Mouse (Mus musculus): Measurements from ENCODE around the gene Prps1. TPM values are rescaled to one million over a fixed set of nuclear protein-coding genes. Genes with fewer than 3 reads are reported as not detected.
"Not testable (repeated sequence)": the region's sequence is repeated elsewhere in the genome, so short reads cannot be mapped to it uniquely, and the experiment has no call there.

Gene Prps1
- polyA plus RNA-seq, 1 experiment, result 14.8 TPM

DNA sequence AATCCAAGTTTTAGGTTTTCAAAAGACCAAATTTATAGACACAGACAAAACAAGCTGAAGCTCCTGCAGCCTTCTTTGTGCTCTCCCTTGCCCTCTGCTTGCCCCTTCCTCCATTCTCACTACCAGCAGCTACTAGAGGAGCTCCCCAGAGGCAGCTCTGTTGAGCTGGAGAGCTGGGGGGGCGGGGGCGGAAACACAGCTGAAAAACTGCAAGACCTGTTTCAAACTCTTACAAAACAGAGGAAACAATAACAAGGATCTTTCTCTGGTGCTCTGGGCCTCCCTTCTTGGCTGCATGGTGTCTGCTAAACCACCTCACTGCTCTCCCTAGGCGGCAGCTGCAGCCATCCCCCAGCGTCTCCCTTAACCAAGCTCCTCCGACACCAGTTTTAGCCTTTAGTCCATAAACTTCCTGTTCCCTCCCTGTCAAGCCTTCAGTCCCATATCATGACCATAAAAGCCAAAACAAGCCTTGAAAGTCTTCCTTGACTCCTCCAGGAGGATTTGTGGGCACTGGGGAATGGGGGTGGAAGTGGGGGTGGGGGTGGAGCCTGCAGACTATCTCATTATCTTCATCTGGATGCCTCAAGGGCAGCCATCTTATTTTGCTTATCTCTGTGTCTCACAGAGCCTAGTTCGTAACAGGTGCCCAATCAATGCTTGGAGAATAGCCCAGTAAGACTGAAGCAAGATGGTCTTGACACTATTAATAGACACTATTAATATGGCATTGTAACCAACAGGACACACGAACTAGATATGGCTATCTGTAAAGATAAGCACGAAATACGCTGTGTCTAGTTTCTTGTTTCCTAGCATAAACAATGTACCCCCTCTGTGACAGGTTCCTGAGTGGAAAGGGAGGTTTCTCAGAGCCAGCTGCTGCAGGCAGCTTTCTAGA, 45.2 kb downstream of the Prps1 start:
- no peak for DNase-seq (ENCODE audit: low spot score)

DNA sequence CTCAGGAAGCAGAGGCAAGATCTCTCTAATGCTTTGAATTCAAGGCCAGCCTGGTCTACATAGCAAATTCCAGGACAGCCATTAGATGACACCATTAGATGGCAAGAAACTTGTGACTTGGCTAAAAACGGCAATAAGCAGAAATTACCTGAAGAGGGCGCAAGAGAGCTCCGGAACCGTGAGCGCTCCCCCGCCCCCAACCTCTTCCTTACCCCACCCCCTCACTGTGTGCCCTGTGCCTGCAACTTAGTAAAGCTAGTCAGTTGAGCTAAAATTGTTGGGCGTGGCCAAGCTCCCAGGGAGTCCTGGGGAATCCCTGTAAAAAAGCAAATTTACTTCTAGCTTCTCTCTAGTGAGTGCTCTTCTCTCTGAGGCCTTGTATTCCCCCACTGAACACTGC, 47.5 kb downstream of the Prps1 start:
- no peak for DNase-seq (ENCODE audit: low spot score)

DNA sequence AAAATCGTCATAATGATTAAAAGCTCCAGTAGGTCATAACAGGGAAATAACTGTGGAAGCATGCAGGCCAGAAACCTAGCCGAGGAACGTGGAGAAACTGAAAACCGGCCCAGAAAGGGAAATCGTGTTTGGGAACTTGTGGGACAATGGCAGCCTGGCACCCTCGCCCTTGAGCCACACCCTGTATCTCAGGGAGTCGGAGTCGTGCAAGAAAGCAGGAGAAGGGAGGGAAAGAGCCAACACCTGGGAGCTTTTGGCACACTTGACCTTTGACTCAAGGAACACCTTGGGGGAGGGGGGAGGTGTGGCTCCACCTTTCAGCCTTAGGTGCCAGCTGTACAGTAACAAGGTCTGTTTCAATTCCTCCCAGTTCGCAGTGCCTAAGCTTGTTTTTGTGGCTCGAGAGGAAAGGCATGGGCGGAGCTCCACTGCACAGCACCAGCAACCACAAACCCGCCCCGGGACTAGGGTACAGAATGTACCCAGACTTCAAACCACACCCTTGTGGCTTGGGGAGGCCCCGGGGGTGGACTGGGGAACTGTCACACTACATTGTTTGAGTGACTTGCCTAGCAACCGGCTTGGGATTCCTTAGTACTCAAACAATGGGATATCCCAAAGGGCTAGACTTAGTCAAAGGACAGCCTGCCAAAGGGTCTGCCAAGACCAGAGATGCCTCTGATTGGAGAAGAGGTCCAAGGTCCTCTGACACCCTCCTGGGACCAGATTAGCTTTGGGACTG, 49.3 kb downstream of the Prps1 start:
- no peak for DNase-seq (ENCODE audit: low spot score)

DNA sequence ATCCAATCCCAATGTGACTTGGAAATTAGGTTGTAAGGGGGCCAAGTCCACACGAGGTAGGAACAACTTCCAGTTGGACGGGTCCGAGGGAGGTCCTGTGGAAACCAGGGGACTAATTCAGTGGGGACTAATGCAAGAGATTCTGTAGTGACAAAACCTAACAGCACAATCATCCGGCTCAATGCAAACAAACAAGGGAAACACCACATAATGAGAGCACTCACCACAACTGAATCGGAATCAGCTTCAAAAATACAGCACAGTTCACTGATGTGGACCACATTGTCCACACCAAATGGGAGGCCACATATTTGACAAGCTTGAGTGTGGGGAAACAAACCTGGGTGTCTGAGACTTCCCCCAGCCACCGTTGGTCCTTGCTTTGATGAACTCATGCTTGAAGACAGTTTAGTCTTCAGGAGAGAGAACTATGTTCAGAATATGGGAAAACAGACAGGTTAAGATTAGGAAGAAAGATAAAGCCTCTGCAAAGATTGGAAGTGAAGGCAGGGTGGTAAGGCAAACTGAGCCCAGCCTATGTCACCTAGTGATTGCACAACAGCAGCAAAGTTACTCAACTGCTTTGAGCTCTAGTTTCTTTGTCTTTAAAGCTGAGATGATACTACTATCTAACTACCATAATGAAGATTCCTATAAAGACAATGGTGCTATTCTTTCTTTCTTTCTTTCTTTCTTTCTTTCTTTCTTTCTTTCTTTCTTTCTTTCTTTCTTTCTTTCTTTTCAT, 50.2 kb downstream of the Prps1 start:
- no peak for DNase-seq (ENCODE audit: low spot score)

DNA sequence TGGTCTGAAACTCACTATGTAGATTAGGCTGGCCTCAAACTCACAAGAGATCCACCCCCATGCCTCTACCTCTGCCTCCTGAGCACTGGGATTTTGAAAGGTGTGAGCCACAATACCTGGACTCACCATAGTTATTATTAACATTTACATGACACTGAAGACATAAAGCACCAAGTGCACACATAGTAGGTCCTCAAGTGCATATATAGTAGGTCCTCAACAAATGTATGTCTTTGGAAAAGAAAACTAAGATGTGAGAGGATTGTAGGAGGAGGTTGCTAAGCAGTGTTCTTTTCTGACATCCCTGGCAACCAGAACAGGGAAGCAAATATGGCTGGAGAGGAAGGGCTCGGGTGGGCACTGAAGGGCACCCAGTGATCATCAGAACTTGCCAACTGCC, 51.0 kb downstream of the Prps1 start:
- no peak for DNase-seq (ENCODE audit: low spot score)

DNA sequence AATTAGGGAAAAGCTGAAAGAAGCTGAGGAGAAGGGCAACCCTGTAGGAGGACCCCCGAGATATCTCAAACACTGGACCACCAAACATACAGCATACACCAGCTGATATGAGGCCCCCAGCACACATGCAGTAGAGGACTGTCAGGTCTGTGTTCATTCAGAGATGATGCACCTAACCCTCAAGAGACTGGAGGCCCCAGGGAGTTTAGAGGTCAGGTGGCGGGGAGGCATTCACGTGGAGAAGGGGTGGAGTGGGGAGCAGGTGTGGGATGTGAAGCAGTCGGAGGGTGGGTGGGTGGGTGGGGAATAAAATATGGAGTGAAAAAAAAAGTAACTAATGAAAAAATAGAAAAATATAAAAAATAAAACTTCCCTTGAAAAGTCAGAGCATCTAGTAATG, 52.4 kb downstream of the Prps1 start:
- DNase-seq (ENCODE audit: low spot score), result not testable (repeated sequence)

DNA sequence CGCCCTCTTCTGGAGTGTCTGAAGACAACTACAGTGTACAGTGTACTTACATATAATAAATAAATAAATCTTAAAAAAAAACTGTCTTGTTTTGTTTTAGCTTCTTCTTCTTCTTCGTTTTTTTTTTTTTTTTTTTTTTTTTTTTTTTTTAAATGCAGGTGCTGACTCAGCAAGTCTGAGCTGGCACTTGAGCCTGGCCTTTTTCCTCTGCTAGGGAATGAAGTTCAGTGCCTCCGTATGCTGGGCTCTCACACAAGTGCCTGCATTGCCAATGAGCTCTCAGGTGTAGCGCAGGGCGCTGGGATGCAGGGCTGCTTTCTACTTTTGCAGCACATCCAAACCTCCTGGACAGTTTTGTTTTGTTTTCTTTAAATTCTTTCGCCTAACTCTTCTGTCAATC, 53.4 kb downstream of the Prps1 start:
- no peak for DNase-seq (ENCODE audit: low spot score)

DNA sequence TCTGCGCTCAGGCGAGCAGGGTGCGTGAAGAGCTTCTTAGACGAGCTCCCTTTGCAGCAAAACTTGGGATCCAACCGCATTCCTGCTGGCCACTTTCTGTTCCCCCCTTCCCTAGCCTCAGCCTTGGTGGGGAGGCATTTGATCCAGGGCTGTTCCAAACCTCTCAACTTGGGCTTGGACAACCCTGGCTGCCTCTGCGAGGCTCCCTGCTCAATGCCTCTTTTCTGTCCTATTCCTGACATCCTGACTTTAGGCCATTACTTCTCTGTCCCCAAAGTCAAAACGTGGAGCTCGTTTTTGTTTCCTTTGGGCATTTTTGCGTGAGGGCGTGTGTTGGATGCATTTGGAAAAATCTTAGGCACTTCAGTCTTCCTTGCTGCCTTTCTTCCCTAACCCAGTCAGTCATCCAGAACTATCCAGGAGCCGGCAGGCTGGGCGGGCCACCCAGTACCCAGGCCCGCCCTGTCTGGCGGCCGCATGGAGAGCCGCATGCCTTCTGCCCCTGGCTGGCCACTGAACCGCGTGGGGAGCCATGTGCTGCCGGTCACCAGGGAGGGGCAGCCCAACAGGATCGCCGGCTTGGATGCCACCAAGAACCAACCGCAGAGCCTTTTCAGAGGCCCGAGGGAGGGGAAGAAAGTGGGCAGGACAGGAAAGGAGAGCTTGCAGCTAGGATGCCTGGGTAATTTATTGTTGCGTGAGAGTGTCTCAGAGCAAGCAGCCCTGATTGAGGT, 54.5 kb downstream of the Prps1 start:
- peak; percentile 55 for DNase-seq (ENCODE audit: low spot score)

DNA sequence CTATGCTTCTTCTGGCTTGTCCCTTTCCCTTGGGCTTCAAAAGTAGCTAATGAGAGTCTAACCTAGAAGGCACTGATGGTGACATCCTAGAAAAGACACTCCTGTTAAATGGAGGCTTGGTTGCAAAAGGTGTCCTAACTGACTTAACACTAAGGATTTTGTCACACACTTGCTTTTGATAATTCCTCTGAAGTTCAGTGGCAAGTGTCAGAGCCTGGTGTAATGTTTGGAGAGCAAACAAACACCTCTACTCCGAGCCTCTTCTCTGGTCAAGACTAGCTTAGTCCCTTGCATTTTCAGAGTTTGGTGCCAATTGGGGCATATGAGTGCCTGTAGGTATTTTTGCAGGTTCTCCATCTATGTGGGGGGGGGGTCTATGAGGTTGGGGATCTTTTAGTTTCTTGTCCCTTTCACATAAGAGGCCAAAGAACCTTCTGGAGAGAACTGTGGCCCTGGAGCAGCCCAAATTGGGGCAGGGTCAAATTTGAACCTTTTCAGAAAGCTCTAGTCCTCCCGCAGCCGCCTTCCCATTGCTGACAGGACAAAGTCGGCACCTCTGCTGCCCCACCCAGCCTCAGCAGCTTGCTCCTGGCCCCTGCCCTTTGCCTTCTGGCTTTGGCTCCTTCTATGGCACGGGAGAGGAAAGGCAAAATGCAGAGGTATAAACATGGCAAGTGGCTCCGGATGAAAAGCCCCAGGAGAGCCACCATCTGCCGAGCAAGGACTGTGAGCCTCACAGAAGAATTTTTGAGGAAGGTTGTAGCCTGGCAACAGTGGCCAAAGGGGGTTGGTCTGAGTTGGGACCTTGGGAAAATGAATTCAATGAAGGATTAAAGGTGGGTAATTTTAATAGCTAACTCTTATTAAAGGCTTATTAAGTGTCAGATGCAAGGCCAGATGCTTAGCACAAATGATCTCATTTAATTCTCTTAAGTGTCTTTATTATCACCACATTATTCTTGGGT, 55.6 kb downstream of the Prps1 start:
- no peak for DNase-seq (ENCODE audit: low spot score)

DNA sequence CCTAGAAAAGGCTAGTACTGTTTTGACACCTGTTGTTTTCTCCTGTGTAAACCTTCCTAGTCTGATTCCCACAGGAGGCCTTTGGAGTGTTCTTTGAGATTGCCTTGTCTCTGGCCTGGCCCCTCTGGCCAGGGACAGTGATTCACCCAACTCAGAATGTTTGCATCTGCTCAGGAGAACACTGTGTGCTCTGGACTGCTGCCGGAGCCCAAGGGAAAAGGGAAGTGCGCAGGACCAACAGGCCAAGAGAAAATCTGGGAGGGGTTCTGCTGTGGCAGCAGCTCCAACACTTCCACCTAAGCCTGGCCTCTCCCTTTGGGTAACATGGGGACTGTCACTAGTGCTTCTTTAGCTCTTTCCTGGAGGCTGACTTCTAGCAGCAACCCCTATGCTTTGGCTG, 57.0 kb downstream of the Prps1 start:
- DNase-seq (ENCODE audit: low spot score), result no peak

DNA sequence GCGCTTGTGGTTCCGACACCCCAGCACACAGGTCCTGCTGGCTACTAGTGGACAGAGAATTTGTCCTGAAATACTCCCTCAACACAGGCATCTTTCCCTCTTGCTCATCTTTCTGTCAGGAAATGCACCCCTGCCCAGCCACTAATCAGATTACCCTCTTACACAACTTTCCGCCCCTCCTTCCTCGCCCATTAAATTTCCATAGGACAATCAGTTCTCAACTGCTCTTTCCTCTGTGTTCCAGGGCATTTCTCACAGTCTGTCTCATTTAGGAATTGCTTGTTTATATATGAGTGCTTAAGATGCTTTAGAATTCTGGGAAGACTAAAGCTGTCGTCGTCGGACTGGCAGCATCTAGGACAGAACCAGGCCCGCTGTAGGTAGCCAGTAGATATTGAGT, 61.9 kb downstream of the Prps1 start:
- DNase-seq (ENCODE audit: low spot score), result no peak

DNA sequence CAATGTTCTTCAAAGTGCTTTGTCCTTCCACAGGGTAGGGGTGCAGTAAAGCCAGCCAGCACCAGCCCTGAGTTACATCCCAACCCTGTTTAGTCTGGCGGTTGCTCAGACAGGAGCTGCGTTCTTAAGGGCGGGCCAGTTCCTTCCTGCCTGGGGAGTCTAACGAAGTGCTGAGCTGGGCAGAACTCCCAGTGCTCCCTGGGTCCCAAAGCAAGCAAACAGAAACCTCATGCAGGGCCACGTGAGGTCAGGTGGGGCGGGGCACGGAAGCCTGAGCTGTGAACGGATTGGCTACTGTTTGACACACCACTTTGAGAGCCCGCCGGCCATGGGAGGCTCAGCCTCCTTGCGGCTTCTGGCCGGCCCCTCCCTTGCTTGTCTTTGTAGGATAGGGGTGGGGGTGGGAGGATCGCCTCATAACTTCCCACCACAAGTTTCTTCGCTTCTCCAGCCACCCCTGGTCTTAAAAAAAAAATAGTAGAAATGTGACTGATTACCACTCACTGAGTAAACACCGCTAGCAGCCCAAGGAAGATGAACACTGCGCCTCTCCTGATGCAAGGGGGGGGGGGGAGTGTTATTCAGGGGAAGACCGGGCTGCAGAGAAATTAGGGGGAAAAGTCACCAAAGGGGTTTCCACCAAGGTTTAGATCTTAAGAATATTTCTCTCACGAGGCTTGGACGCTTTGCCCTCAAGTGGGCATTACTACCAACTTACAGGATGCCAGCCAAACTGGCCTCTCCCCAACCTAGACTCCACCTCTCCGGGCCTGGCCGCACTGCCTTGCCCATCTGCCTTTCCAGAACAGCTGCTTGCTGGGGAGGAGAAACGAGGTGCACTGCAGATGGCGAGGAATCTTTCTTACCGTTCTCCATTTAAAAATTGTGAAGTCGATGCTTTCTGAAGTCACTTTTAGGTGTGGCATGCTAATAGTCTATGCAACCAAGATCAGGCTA, 64.0 kb downstream of the Prps1 start:
- DNase-seq (ENCODE audit: low spot score), result peak; percentile 65

DNA sequence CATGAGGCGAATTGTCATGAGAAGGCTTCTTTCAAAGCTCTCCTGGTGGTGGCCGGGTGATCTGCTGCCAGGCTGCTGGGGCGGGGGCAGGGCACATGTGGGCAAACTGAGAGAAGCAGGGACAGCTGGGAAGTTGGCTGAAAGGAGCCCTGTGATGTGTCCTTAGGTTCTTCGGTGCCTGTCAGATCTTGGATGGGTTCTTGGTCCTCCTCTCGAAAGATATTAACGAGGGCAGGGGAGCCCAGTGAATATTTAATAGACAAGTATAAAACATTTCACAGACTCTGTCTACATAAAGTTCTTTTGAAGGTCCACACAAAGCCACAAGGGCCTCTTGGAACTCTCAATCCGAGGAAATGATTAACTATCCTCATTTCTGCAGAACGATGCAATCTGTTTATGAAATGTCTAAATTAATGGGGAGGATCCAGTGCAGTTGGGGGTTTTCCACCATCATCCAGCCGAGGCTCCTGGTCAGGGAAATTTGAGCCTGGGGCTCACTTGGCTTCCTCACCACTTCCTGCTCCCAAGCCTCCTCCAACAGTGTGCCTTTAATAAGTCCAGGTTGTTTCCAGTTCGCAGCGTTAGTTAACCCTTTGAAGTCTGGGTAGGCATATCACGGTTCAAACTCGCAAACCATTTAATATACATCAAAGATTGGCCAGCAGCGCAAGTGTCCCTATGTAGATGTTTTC, 65.8 kb downstream of the Prps1 start:
- no peak for DNase-seq (ENCODE audit: low spot score)

DNA sequence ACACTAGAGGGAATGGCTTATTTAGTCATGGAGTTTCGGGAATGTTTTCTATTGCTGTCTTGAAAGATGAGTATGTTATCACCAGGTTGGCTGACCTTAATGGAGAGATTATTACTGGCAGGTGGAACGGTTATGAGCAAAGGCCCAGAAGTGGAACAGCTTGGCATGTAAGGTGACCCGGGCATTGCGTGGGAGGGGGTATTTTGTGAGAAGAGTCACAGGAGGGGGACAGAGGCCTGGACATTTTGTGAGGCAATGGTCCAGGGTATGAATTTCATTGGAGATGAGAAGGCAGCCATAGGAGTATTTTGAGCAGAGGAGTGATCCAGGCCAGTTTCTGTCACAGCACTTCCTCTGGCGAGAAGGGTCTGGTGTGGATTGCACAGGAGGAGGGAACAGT, 67.8 kb downstream of the Prps1 start:
- DNase-seq (ENCODE audit: low spot score), result no peak
